Mouse (Mus musculus) kidney, postnatal 10 days (tissue): Measurements from ENCODE around the gene Scn4a.
"Not testable (repeated sequence)": the region's sequence is repeated elsewhere in the genome, so short reads cannot be mapped to it uniquely, and the experiment has no call there.

ENCODE experiments used
- DNase-seq: peaks from one replicate; pipeline ENCODE4 v3.0.0; 2021; ENCODE audit warnings: mixed read lengths

Scn4a gene

DNA sequence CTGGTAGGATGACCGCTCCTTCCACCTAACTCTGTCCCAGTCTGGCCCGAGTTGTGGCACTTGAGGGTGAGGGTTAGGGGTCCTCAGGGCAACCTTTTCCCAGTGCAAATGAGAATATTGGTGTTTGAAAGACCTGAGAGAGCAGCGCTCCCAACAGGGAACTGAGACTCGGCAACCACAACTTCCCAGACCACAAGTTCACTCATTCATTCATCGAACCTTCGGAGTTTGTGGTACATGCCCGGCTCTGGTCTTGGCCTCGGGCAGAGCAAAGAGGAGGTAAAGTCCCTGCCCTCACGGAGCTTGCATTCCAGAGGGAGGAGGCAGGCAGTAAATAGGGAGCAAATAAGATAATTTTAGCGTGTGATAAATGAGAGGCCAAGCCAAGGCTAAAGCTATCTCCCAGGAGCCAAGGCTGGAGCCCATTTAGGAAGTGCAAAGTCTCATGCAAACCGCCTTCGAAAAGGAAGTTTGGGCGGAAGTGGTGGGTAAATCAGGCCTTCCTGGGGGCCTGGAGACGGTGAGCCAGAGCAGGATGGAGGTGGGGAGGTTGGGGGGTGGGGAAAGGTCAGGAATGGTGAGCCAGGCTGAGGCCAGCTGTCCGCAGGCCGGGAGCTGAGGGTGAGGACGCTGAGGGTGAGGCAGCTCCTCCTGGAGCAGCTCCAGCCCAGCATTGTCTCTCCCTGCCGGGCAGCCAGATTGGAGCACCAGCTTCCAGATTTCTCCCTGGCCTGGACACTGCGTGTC is 2.5 kb upstream of the Scn4a start:
- no peak for DNase-seq

- DNase-seq = no peak
Measured at GRCm38 (mm10) chr11:106354181-106354580, 1.1 kb upstream of the Scn4a start.

DNA sequence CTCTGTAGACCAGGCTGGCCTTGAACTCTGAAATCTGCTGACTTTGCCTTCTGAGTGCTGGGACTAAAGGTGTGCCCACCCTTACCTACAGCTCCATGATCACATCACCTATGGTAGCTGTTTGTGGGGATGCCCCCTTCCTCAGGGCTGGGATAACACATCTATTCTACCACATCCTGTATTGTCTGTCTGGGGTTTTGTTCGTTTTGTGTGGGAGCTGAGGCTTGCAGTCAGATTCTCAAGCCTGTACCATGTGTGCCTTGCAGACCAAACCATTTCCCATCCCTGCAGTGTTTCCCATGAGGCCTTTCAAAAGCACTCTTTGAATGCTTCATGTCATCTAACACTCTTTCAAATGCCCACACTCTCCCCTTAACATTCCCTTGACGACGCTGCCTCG is 1.1 kb downstream of the Scn4a start:
- no peak for DNase-seq

GRCm38 (mm10) chr11:106351253-106351652 is 1.8 kb downstream of the Scn4a start:
- no peak for DNase-seq

DNA sequence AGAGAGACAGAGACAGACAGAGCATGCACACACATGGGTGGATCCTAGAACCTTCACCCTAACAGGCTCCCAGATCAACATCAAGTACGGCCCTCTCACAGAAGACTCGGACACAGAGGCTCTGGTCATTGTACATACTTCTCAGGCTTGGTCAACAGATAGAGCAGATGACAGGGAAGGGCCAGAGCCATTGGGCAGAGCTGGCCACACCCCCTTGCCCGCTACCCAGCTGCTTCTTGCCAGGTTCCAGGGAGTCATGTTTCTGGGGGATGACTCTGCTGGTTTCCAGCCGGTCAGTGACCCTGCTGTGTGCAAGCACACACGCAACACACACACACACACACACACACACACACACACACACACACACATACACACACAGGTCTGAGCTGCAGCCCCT is 2.2 kb downstream of the Scn4a start:
- DNase-seq = no peak

DNA sequence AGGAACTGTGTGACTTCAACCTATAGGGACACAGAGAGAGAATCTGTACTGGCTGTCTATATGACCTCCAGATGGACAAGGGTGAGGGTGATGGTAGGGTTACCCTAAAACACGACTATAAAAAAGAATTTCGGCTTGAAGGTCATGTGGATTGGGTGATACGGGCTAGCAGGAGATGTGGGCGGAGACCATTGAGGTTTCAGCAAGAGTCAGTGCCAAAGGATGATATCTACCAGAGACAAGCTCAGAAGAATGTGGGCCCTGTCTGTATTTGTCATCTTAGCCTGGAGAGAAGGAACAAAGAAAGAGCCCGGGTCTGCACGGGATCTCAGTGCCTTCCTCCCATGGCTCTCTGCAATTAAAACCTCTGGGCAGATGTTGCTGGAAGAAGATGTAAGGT is 3.3 kb downstream of the Scn4a start:
- DNase-seq = no peak

GRCm38 (mm10) chr11:106344910-106345309 is 8.2 kb downstream of the Scn4a start:
- DNase-seq = no peak

DNA sequence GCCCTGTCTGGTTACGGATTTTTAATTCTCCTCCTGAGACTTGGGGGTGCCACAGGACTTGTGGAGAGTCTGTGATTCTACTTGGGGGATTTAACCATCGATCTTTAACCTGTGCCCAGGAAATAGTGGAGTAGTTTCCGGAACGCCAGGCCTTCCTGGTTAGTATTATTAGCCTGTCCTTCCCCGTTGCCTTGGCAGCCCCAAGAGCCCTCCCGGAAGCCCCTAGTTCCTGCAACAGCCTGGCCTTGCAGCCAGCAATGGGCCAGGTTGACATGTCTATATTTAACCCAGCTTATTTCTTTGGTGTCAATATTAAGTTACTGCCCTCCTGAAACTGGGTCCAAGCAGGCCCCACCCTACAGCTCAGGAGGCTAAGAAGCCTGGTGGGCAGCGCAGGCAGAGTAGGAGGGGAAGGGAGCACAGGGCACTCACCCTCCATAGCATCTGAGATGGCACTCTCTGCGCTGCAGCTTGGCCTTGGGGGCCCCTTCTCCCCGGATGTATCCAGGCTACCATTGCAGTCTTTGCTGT is 12.0 kb downstream of the Scn4a start:
- peak; percentile 31 for DNase-seq

DNA sequence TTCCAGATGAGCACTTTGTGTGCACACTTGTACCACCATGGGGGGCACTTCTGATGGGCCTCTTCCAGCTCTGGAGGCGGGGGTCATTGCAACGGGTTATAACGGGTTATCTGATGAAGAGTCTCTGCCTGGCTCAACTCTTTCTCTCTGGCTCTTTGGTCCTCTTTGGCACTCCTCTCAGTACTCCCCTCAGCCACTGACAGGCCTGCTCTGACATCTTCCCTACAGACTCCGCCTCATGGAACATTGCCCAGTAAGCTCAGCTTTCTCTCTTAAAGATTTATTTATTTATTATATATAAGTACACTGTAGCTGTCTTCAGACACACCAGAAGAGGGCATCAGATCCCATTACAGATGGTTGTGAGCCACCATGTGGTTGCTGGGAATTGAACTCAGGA is 13.8 kb downstream of the Scn4a start:
- DNase-seq = not testable (repeated sequence)

DNA sequence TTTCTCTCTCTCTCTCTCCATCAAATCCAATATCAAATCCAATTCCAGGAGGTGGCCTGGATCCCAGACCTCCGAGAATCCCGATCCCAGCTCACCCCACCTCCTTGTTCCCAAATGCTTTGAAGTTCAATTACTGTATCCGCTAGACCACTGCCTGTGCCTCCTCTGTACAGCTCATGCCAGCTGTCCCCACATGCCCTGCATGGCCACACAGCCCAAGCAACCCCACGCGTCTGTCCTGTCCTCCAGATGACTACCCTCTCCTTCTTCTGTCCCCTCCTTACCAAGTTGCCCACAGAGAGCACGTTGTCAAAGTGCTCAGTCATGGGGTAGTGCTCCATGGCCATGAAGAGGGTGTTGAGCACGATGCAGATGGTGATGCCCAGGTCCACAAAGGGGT is 14.2 kb downstream of the Scn4a start:
- DNase-seq = no peak

DNA sequence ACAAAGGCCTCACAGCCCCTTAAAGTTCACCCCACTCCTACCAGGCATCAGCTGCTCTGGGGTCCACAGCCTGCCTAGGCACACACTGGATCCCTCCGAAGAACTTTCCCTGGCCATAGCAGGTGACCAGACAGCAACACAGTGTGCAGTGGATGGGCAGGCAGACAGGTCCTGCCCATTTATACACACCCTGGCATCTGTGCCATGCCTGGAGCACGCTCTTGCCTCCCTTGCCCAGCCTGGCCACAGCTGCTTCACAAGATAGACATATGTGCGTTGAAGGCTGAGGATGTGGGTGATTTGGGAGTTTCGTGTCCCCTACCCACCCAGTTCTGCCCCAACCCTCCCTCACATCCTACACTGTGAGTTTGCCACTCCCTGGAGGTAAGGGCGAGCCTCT is 15.1 kb downstream of the Scn4a start:
- no peak for DNase-seq

DNA sequence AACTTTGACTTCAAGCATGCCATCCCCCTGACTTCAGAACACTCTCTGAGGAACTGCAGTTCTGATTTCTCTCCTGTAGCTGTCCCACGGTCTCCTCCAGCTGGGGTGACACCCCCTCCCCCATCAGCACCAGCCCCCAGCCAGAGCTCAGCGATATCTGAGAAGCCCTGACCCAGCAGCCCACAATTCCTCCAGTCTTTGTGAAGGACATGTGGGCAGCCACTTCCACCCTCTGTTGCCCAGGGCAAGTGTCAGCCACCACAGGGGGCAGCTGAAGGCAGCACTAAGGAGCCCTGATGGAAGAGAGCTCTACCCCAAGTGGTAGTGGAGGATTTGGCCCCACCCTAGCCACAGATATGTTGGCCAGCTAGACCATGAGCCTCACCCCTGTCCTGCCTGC is 19.0 kb downstream of the Scn4a start:
- DNase-seq = no peak

- DNase-seq = no peak
Measured at GRCm38 (mm10) chr11:106332458-106332857, 20.6 kb downstream of the Scn4a start.

DNA sequence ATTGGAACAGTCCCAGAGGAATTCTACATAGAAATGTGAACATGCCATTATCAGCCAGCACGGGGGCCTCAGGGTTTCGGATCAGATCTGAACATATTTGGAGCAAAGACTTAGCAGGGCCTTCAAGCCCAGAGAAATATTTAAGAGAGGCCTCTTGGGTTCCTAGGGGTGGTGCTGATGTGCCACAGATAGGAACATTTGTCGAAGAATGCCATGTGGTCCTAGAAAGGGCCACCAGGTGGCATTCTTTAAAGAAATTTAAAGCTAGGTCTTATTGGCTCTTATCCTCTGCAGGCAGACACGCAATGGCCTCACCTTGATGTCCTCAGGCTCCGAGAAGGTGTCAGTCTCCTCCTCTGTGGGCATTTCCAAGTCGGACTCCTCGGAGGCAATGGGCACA is 23.4 kb downstream of the Scn4a start:
- DNase-seq = peak; percentile 57

DNA sequence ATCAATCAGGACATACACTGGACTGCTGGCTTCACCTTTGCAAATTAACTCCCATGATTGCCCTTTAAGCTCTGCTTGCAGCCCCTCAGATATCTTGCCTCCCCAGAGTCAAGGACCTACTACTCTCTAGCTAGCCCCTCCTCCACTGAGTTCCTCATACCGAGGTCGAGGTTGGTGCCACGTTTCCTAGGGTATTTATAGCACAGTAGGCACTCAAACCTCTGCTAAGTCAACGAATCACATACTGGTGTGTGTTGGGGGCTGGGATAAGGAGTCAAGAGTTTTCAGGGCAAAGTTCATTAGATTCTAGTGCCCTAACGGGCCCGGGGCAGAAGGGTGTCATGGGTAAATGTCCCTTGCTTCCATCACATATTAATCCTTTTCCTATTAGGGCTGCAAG is 24.0 kb downstream of the Scn4a start:
- DNase-seq = no peak

GRCm38 (mm10) chr11:106328521-106328920 is 24.6 kb downstream of the Scn4a start:
- no peak for DNase-seq

- DNase-seq = no peak
Measured at GRCm38 (mm10) chr11:106326475-106326874, 26.6 kb downstream of the Scn4a start.

DNA sequence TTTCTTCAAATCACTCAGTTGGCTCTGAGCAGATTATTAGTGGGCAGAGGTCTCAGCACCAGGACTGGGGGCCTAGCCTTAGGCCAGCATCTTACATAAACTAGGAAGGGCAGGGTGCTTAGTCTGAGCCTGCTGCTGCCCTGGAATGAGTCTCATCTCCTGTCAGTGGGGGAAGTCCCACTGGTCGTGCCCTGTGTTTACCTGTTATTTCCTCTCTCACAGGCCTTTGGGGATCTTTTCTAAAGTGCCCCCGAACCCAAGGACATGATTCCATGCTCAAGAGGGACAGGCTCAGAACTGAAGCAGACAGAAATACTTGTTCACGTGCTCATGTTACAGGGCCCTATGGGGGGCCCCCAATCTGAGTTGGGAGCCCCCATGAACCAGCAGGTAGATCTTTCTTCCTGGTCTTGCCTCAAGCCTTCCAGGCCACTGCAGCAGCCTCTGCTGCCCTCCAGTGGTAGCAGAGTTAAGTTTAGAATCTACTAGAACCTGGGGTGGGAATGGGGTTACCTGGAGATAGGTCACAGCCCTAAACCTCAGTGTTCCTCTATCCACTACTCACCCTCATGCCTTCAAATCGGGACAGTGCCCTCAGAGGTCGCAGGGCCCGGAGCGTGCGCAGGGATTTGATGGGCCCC is 27.4 kb downstream of the Scn4a start:
- peak; percentile 89 for DNase-seq

- DNase-seq = peak; percentile 82
Measured at GRCm38 (mm10) chr11:106324858-106325257, 28.2 kb downstream of the Scn4a start.

- no peak for DNase-seq
Measured at GRCm38 (mm10) chr11:106318406-106319366, 34.4 kb downstream of the Scn4a start.

- no peak for DNase-seq
Measured at GRCm38 (mm10) chr11:106317801-106318200, 35.3 kb downstream of the Scn4a start.

- no peak for DNase-seq
Measured at GRCm38 (mm10) chr11:106316416-106316815, 36.7 kb downstream of the Scn4a start.

GRCm38 (mm10) chr11:106314333-106314812 is 38.7 kb downstream of the Scn4a start, which contains the start of gene Cd79b:
Gene Cd79b (minus strand): TSS chr11:106314762.
- DNase-seq = no peak
